Mouse (Mus musculus): ENCODE data around the gene Shc3.
A peak's percentile ranks its signal among the peaks of the same experiment; 100 is the strongest.

Gene Shc3

GRCm38 (mm10) chr13:51479826-51480225, 89.4 kb downstream of the Shc3 start:
- DNase-seq, result no peak

GRCm38 (mm10) chr13:51476991-51477390, 92.2 kb downstream of the Shc3 start:
- no peak for DNase-seq

- DNase-seq, result no peak
Measured at GRCm38 (mm10) chr13:51468697-51469250, 100.4 kb downstream of the Shc3 start.

- DNase-seq, result no peak
Measured at GRCm38 (mm10) chr13:51466117-51466841, 102.9 kb downstream of the Shc3 start.

- DNase-seq, result no peak
Measured at GRCm38 (mm10) chr13:51464294-51464693, 104.9 kb downstream of the Shc3 start.

- no peak for DNase-seq
Measured at GRCm38 (mm10) chr13:51456190-51456878, 112.9 kb downstream of the Shc3 start.

GRCm38 (mm10) chr13:51446550-51446949, 122.7 kb downstream of the Shc3 start:
- no peak for DNase-seq

- no peak for DNase-seq
Measured at GRCm38 (mm10) chr13:51442922-51443321, 126.3 kb downstream of the Shc3 start.

- no peak for DNase-seq
Measured at GRCm38 (mm10) chr13:51437105-51438085, 131.8 kb downstream of the Shc3 start.

GRCm38 (mm10) chr13:51435146-51435545, 134.1 kb downstream of the Shc3 start:
- DNase-seq, result no peak

GRCm38 (mm10) chr13:51434460-51434859, 134.8 kb downstream of the Shc3 start:
- no peak for DNase-seq

GRCm38 (mm10) chr13:51433371-51433770, 135.8 kb downstream of the Shc3 start:
- DNase-seq, result no peak

GRCm38 (mm10) chr13:51425662-51426443, 143.4 kb downstream of the Shc3 start:
- DNase-seq, result no peak

GRCm38 (mm10) chr13:51424647-51425046, 144.6 kb downstream of the Shc3 start:
- peak; percentile 49 for DNase-seq

- no peak for DNase-seq
Measured at GRCm38 (mm10) chr13:51423647-51424046, 145.6 kb downstream of the Shc3 start.

- DNase-seq, result no peak
Measured at GRCm38 (mm10) chr13:51420861-51421260, 148.4 kb downstream of the Shc3 start.

GRCm38 (mm10) chr13:51419501-51419900, 149.7 kb downstream of the Shc3 start:
- DNase-seq, result no peak

- DNase-seq, result no peak
Measured at GRCm38 (mm10) chr13:51418942-51419451, 150.2 kb downstream of the Shc3 start.

- peak; percentile 85 for DNase-seq
Measured at GRCm38 (mm10) chr13:51418268-51418941, 150.8 kb downstream of the Shc3 start.

- peak; percentile 19 for DNase-seq
Measured at GRCm38 (mm10) chr13:51417796-51418195, 151.4 kb downstream of the Shc3 start.

GRCm38 (mm10) chr13:51416727-51417126, 152.5 kb downstream of the Shc3 start:
- DNase-seq, result no peak

Measured in liver (tissue).